Mouse (Mus musculus): ENCODE data around the gene Olfr532.
"Not testable (repeated sequence)": the region's sequence is repeated elsewhere in the genome, so short reads cannot be mapped to it uniquely, and the experiment has no call there.

The Olfr532 gene

GRCm38 (mm10) chr7:140421539-140421938 lies at the start of gene Olfr532:
TSS of gene Olfr532 (minus strand) at chr7:140421639.
- DNase-seq, result no peak

- DNase-seq, result not testable (repeated sequence)
These were observed 41.6 kb upstream of the Olfr532 start, which contains the start of gene Olfr533 for GRCm38 (mm10) chr7:140463070-140463469. TSS of gene Olfr533 (plus strand) at chr7:140463370.

- no peak for DNase-seq
These were observed 21.7 kb upstream of the Olfr532 start for GRCm38 (mm10) chr7:140443141-140443540.

GRCm38 (mm10) chr7:140402818-140403217 lies 18.6 kb downstream of the Olfr532 start, which contains the start of gene Olfr531:
TSS of gene Olfr531 (minus strand) at chr7:140402918.
- no peak for DNase-seq

- DNase-seq, result no peak
These were observed 44.5 kb downstream of the Olfr532 start for GRCm38 (mm10) chr7:140376911-140377310.

- DNase-seq, result no peak
These were observed 45.2 kb downstream of the Olfr532 start, which contains the start of gene Olfr530 for GRCm38 (mm10) chr7:140376231-140376630. TSS of gene Olfr530 (minus strand) at chr7:140376331.

GRCm38 (mm10) chr7:140374300-140374699 lies 47.1 kb downstream of the Olfr532 start:
- DNase-seq, result no peak
